Mouse (Mus musculus): ENCODE measurements around the gene Tsga10ip.

DNA sequence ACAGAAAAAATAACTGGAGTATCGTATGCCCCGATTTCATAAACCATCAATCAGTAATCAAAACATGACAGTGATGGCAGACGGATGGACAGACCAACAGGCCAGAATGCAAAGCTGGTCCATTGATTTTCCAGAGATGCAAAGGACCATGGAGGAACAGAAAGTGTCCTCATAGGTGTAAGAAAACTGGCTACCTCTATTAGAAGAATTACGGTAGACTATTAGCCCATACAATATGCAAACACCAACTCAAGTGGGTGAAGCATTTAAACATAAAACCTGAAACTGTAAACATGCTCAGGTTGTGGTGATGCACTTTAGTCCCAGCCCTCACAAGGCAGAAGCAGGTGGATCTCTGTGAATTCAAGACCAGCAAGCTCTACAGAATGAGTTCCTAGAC, 7.0 kb downstream of the Tsga10ip start:
- TF ChIP-seq POLR2A (IDR thresholded peaks at IDR 0.05; ENCODE audit: control insufficient read depth, extremely low read depth, insufficient read depth, low read length, poor library complexity), result no peak
- no peak for TF ChIP-seq CTCF (IDR thresholded peaks at IDR 0.05; ENCODE audit: borderline replicate concordance, control insufficient read depth, extremely low read depth, insufficient read depth, low read length, poor library complexity)
